ENCODE assay signal across 35 mouse cellular contexts in the genomic region with DNA sequence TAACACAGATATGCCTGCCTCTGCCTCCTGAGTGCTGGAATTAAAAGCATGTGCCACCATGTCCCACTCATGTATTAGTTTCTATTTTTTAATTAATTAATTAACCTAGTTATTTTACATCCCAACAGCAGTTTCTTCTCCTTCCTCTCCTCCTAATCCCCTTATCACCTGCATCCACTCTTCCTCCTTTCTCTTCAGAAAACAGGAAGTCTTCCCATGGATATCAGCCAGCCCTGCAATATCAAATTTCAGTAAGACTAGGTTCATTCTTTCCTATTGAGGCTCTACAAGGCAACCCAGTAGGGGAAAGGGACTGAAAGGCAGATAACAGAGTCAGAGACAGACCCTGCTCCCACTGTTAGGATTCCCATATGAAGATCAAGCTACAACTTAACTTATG.
"Had no signal": no experiment of that assay in that cellular context is flagged by ENCODE, and none has a peak within 500 bp of the region (broad histone marks: within the 10 kb centered on the region; RNA-seq: fewer than 3 reads in every experiment).

No protein-coding gene starts in this region.

- H3K9me3 ChIP-seq: heart, embryonic 12.5 days; heart, embryonic 13.5 days; heart, embryonic 15.5 days; hindbrain, embryonic 10.5 days; hindbrain, embryonic 12.5 days; hindbrain, embryonic 13.5 days; hindbrain, embryonic 15.5 days; intestine, embryonic 15.5 days; kidney, embryonic 15.5 days had no signal

- H3K9ac ChIP-seq: heart, embryonic 12.5 days; heart, embryonic 13.5 days; heart, embryonic 15.5 days; hindbrain, embryonic 12.5 days; hindbrain, embryonic 13.5 days; hindbrain, embryonic 14.5 days; hindbrain, embryonic 15.5 days; intestine, embryonic 15.5 days; kidney, embryonic 15.5 days had no signal

- H3K27ac ChIP-seq: heart, embryonic 13.5 days; heart, embryonic 15.5 days; hindbrain, embryonic 10.5 days; hindbrain, embryonic 12.5 days; hindbrain, embryonic 13.5 days; hindbrain, embryonic 14.5 days; hindbrain, embryonic 15.5 days; hindbrain, postnatal 0 days; intestine, embryonic 15.5 days; kidney, embryonic 15.5 days; kidney, postnatal 0 days; layer of hippocampus, adult 2 months; left cerebral cortex, adult 2 months had no signal

- H3K4me2 ChIP-seq: heart, embryonic 11.5 days; heart, embryonic 12.5 days; heart, embryonic 13.5 days; heart, embryonic 15.5 days; hindbrain, embryonic 12.5 days; hindbrain, embryonic 13.5 days; hindbrain, embryonic 14.5 days; hindbrain, embryonic 15.5 days; intestine, embryonic 15.5 days; kidney, embryonic 15.5 days had no signal

- ATAC-seq: hindbrain, embryonic 16.5 days; hindbrain, postnatal 0 days; inflammation-experienced regulatory T-cells, adult 6 months; intestine, embryonic 15.5 days; intestine, embryonic 16.5 days; intestine, postnatal 0 days had no signal

- H3K4me3 ChIP-seq: heart, embryonic 12.5 days; heart, embryonic 13.5 days; heart, embryonic 15.5 days; hindbrain, embryonic 10.5 days; hindbrain, embryonic 12.5 days; hindbrain, embryonic 13.5 days; hindbrain, embryonic 15.5 days; intestine, embryonic 15.5 days; kidney, embryonic 15.5 days; layer of hippocampus, adult 2 months; left cerebral cortex, adult 2 months had no signal

- DNase-seq: heart, postnatal 10 days; heart, postnatal 14 days; heart, postnatal 36 days; heart, postnatal 4 days; kidney, adult 11 months; kidney, adult 18-20 months; kidney, adult 2 months; kidney, adult 8-10 months; kidney, adult 9 months; kidney, postnatal 10 days; kidney, postnatal 14 days; kidney, postnatal 25 days; kidney, postnatal 36 days; kidney, postnatal 4 days; layer of hippocampus, adult 9-11 months; layer of hippocampus, postnatal 36 days had no signal

- H3K27me3 ChIP-seq: heart, embryonic 12.5 days; heart, embryonic 13.5 days; heart, embryonic 15.5 days; hindbrain, embryonic 12.5 days; hindbrain, embryonic 13.5 days; hindbrain, embryonic 15.5 days; intestine, embryonic 15.5 days; kidney, embryonic 15.5 days had no signal

- H3K4me1 ChIP-seq: heart, embryonic 12.5 days; heart, embryonic 13.5 days; heart, embryonic 15.5 days; hindbrain, embryonic 10.5 days; hindbrain, embryonic 12.5 days; hindbrain, embryonic 13.5 days; hindbrain, embryonic 15.5 days; intestine, embryonic 15.5 days; kidney, embryonic 15.5 days had no signal

- H3K36me3 ChIP-seq: hindbrain, embryonic 10.5 days; hindbrain, embryonic 12.5 days; intestine, embryonic 15.5 days had no signal
